Mouse (Mus musculus): ENCODE results near the gene Rfng.
"Not testable (repeated sequence)": the region's sequence is repeated elsewhere in the genome, so short reads cannot be mapped to it uniquely, and the experiment has no call there.

DNA sequence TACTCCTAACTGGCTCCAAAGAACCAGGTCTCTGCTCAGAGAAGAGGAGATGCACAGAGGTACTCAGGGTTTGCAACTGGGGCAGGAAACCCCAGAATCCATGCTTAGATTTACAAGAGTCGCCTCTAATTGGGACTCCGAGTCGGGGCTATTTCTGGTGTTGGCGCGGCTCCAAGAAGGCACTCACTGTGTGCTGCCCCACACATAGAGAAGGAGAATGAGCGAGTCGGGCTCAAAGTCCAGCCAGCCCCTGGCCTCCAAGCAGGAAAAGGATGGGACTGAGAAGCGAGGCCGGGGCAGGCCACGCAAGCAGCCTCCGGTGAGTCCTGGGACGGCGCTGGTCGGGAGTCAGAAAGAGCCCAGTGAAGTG, 21.4 kb downstream of the Rfng start, which contains the start of gene Hmga1b:
- TF ChIP-seq GATA1, TAL1 (IDR thresholded peaks at IDR 0.05; ENCODE audit: low read length): not testable (repeated sequence)
